Mouse (Mus musculus) left cerebral cortex, adult 8-10 months (tissue): ENCODE data around the gene Prkce. TPM values are rescaled to one million over a fixed set of nuclear protein-coding genes. Genes with fewer than 3 reads are reported as not detected.

Experiments used
- DNase-seq, 2 experiments: peaks; one replicate each; pipeline ENCODE4 v3.0.0; 2022; ENCODE audit warnings: low spot score in 2 of 2
- total RNA-seq, 4 experiments: library from RNA; stranded (reverse); gene quantifications; 2 replicates each; pipeline ENCODE4 v1.2.4; 2022

Prkce gene
- total RNA-seq, 4 experiments from 2014 or later, result 250 to 274 (median 263) TPM

DNA sequence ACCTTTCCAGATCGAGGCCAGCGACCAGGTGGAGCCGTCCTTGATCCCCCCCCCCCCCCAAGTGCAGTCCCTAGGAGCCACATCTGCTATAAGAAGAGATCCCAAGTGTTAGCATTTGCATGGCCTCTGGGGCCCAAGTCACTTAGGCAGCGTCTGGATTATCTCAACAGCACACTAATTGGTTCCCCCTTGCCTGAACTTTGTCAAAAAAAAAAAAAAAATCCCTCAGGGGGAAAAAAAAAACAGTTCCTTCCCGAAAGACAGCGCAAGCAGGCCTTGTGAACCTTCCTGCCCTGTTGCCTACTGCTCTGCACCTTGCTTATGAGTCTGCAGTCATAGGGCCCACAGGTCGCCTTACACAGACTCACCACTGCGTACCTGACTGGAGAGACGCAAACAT is 7.9 kb downstream of the Prkce start:
- DNase-seq, result no peak

DNA sequence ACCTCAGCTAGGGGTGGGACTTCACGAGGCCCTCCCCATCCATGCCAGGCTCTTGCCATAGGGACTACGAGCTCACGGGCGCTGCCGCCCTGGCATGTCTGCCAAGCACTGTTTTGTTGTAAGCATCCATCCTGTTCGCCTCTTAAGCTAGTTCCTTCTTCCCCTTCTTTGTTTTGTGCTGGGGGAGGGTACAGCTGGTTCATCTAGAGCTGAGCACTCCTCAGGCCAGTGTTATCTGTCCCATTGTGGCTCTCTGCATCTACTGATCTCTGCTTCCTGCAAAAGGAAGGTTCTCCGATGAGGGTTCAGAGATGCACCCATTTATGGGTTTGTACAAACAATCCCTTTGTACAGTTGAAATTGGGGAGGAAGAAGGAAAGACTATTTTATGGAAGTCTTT is 9.1 kb downstream of the Prkce start:
- DNase-seq, result no peak

DNA sequence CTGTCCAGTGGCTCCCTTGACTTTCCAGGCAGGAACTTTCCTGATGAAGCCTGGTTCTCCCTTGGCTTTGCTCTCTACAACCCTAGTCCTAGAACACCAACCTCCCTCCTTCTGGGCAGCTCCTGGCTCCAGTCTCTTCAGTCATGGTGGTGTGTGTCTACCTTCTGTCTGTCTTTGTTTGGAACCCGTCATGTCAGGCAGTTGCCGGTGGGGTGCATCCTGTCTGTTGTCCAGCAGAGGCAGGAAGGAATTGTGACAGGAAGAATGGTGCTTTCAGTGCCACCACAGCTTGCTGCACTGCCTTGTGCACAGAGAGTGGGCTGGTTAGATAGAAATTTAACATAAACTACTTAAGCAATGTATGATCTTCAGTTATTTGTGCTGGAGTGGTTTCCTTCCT is 16.2 kb downstream of the Prkce start:
- no peak for DNase-seq

DNA sequence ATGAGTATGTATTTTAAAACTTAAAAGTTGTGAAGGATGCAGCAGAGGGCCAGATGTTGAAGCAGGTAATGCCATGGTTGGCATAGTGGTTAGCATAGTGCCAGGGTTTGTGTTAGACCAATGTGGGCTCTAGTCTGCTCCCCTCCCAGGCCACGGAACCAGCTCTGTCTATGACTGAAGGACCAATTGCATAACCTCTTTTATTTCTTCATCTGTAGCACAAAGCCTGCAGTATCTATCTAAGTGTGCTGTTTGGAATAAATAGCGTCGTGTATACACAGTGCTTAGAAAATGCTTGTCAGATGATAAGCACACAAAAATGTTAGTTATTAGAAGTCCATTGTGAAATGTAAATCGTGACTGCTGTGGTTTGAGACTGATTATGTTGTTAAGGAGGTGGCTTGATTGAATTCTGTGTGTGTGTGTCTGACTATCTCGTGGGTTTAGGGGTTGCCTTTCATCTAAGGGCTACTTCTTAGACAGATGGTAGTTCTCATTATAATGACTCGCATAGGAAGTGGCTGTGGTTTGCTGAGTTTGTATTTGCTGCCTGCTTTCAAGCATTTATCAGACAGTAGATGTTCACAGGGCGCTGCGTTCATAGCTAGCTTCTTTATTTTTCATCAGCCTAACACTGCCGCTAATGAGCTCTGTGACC is 17.1 kb downstream of the Prkce start:
- DNase-seq, result no peak

DNA sequence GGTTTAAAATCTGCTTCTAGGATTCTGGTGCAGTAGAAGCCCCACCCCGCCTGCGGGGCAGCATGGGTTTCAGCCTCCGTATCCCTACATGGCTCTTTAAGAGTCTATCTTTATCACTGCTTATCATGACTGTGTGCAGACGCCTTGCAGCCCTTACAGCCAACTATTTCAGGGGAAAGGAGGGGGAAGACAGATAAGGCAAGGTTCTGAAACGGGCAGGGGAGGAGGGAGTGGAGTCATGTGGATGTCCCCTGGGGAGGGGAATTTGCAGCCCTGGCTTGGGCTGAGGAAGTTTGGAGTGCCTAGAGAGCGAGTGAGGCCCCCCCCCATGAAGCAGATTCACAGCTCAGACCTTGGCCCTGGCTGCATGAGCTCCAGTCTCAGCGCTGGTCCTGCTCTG is 18.0 kb downstream of the Prkce start:
- peak in 1 of 2 experiments; percentile 43 for DNase-seq

- no peak for DNase-seq
Observed at GRCm38 (mm10) chr17:86187777-86188176, 20.2 kb downstream of the Prkce start.

- DNase-seq, result no peak
Observed at GRCm38 (mm10) chr17:86193979-86194378, 26.4 kb downstream of the Prkce start.

GRCm38 (mm10) chr17:86194921-86195320 is 27.3 kb downstream of the Prkce start:
- no peak for DNase-seq

GRCm38 (mm10) chr17:86198496-86199465 is 31.2 kb downstream of the Prkce start:
- no peak for DNase-seq

DNA sequence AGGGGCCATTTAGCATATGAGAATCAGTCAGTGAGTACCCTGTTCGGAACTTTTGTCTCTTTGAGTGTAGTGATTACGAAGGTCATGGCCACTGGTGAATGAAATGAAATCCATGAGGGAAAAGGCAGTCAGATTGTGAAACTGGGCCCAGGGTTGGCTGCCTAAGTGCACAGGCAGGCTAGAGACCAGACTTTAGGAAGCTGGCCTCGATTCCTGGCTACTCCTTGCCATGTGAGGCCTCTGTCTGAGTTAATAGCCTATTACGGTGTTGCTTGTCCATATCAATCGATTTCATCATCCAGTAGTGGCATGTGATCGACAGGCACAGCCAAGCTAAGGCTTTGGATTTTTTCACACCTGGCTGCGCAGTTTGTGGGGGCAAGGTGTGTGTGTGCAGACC is 34.4 kb downstream of the Prkce start:
- DNase-seq, result no peak

DNA sequence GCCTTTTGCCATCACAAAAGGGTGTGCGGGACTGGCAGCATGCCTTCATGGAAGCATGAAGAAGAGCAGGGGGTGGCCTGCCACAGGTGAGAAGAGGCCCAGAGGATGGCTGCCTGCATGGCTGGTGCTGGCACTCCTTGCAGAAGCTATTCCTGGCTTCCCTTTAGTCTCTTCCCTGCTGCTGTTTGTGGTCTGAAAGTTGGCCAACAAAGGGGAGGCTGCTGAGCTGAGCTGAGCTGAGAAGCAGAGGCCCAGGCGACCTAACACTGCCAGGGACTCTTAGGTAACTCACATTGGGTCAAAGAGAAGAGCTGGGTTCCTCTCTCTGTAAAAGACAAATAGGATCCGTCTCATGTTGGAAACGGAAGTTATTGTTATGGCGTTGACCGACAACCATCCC is 35.4 kb downstream of the Prkce start:
- DNase-seq, result no peak

- DNase-seq, result no peak
Observed at GRCm38 (mm10) chr17:86203531-86204450, 36.2 kb downstream of the Prkce start.

DNA sequence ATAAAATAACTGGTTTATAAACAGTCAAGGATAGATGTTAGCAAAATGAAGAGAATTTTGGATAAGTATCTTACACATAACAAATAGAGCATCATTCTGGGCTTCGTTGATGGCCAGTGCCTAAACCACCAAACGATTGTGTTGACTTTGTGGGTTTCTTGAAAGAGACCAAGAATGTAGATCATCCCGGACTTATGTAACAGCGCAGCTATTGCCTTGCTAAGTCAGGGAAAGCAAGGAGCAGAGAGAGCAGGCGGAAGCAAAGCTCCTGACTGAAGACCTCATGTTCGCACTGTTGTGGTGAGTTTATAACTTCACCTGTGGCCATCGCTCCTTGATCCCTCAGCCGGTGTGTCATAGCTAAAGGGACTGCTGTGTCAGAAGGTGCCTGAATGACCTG is 38.7 kb downstream of the Prkce start:
- DNase-seq, result no peak

GRCm38 (mm10) chr17:86208057-86208820 is 40.7 kb downstream of the Prkce start:
- DNase-seq, result no peak

DNA sequence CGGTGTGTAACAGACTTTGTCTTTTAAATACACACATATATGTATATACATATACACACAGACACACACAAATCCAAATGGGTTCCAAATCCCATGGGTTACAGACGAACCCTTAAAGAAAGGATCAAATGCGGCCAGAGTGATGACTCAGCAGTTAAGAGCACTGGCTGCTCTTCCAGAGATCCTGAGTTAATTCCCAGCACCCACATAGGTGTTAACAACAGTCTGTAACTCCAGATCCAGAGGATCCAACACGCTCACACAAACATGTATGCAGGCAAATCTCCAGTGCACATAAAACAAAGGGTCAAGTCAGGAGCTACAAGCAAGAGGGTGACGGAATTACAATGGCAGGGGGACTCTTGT is 41.2 kb downstream of the Prkce start:
- DNase-seq, result no peak

DNA sequence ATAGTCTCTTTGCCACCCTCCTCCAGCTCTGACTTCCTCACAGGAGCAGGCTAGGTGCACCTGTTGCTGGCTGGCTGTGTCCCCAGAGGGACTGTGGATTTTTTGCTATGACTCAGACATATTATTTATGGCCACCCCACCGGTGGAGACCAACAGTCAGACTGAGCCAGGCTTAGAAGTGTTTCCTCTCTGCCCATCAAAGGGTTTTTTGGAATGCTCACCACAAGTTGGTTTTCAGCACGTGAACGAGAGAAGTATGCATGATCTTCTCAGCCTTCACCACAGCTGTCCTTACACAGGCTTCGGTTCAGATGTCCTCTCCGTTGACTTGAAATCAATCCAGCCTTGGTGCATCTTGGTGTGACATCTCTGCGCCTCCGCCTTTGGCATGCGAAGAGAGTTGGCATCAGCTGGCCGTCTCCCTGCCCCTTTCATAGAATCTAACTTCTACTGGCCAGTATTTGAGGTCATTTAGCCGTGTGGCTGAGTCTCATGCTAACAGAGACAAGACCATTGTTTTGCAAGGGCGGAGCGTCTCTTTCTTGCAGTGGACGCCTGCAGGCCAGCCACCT is 42.2 kb downstream of the Prkce start:
- DNase-seq, result no peak

DNA sequence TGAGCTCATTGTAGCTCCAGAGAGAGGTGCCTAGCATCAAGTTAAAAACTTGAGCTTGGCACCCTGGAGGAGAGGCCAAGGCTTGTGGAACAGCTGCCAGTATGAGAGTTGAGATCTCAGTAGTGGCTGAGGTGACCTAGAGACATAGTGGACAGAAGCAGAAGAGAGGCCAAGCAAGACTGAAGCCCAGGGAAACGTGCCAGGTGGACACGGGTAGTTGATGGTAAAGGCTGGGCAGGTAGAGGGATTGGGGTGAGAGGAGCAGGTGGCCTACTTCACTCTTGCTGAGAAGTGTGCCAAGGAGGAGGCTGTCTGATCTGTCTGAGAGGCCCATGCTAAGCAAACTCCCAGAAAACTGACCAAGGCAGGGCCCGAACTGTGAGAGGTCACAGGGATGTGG is 44.6 kb downstream of the Prkce start:
- no peak for DNase-seq

- peak; percentile 51 to 79 for DNase-seq
Observed at GRCm38 (mm10) chr17:86214285-86214684, 46.7 kb downstream of the Prkce start.

DNA sequence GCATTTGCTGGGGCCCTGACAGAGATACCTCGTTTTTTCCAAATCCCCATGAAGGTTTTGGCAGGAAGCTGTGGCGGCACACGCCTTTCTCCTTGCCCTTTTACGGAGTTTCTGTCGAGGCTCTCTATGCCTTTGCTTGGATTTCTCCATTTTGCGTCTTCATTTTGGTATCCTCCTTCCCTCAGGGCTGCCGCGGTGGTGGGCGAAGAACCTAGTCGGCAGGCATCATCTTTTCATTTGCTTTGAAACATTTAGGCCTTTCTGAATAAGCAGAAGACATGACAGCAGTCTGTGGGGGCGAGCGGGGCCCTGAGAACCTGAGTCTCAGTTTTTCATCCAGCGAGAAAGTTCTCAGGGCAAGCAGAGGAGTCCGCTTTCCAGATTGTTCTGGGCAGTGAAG is 47.2 kb downstream of the Prkce start:
- DNase-seq, result peak; percentile 45 to 54

GRCm38 (mm10) chr17:86215771-86216170 is 48.2 kb downstream of the Prkce start:
- no peak for DNase-seq

- DNase-seq, result no peak
Observed at GRCm38 (mm10) chr17:86217468-86217867, 49.9 kb downstream of the Prkce start.
